Mouse (Mus musculus) left cerebral cortex, adult 18-20 months (tissue): ENCODE data around the gene Stra6. TPM values are rescaled to one million over a fixed set of nuclear protein-coding genes. Genes with fewer than 3 reads are reported as not detected.

Experiments used
- DNase-seq, 2 experiments: peaks; one replicate each; pipeline ENCODE4 v3.0.0; 2021 to 2022; ENCODE audit warnings: low spot score in 2 of 2, mixed read lengths in 1 of 2
- long read RNA-seq, 2 experiments: library from polyadenylated mRNA; stranded (forward); transcript quantifications; one replicate each; pipeline ENCODE4 v2.0.0; 2021
- total RNA-seq, 2 experiments: library from RNA; stranded (reverse); gene quantifications; 2 replicates each; pipeline ENCODE4 v1.2.3; 2021

The Stra6 gene
- total RNA-seq, result 10 to 100 TPM in 1 of 2 experiments, 1 to 10 TPM in 1; 7.8 to 10.3 TPM
- long read RNA-seq, experiment 1, partial matches to known transcripts, result 7 of 14 reads
- long read RNA-seq, experiment 1, other reads (novel, unspliced or antisense), result 6 of 14 reads
- long read RNA-seq, experiment 2, partial matches to known transcripts, result 4 of 7 reads
- long read RNA-seq, experiment 2, other reads (novel, unspliced or antisense), result 1 of 7 reads

GRCm38 (mm10) chr9:58063531-58063930 is at the start of gene Stra6:
Gene Stra6, plus strand, starts transcription at chr9:58063788.
- DNase-seq, result no peak

GRCm38 (mm10) chr9:58014393-58015160 is 49.0 kb upstream of the Stra6 start:
- no peak for DNase-seq

GRCm38 (mm10) chr9:58015856-58016255 is 47.7 kb upstream of the Stra6 start:
- DNase-seq, result no peak

GRCm38 (mm10) chr9:58016962-58017361 is 46.6 kb upstream of the Stra6 start:
- no peak for DNase-seq

GRCm38 (mm10) chr9:58018385-58018784 is 45.2 kb upstream of the Stra6 start:
- DNase-seq, result no peak

- DNase-seq, result no peak
These were observed 37.6 kb upstream of the Stra6 start for GRCm38 (mm10) chr9:58025995-58026394.

- DNase-seq, result no peak
These were observed 36.0 kb upstream of the Stra6 start for GRCm38 (mm10) chr9:58027426-58028180.

GRCm38 (mm10) chr9:58028841-58029240 is 34.7 kb upstream of the Stra6 start:
- no peak for DNase-seq

- DNase-seq, result no peak
These were observed 34.0 kb upstream of the Stra6 start for GRCm38 (mm10) chr9:58029635-58030034.

- no peak for DNase-seq
These were observed 31.7 kb upstream of the Stra6 start for GRCm38 (mm10) chr9:58031895-58032294.

- DNase-seq, result peak; percentile 61 to 73
These were observed 28.1 kb upstream of the Stra6 start for GRCm38 (mm10) chr9:58035519-58035918.

- peak; percentile 30 to 33 for DNase-seq
These were observed 27.5 kb upstream of the Stra6 start for GRCm38 (mm10) chr9:58035951-58036698.

- DNase-seq, result no peak
These were observed 26.6 kb upstream of the Stra6 start for GRCm38 (mm10) chr9:58036961-58037360.

- DNase-seq, result peak; percentile 79 to 83
These were observed 25.0 kb upstream of the Stra6 start for GRCm38 (mm10) chr9:58038500-58039168.

- DNase-seq, result no peak
These were observed 22.6 kb upstream of the Stra6 start for GRCm38 (mm10) chr9:58040977-58041376.

- no peak for DNase-seq
These were observed 21.2 kb upstream of the Stra6 start for GRCm38 (mm10) chr9:58042391-58042790.

- no peak for DNase-seq
These were observed 20.0 kb upstream of the Stra6 start for GRCm38 (mm10) chr9:58043496-58044017.

GRCm38 (mm10) chr9:58044828-58045227 is 18.8 kb upstream of the Stra6 start:
- no peak for DNase-seq

- DNase-seq, result no peak
These were observed 17.9 kb upstream of the Stra6 start for GRCm38 (mm10) chr9:58045646-58046045.

GRCm38 (mm10) chr9:58047061-58047460 is 16.5 kb upstream of the Stra6 start:
- DNase-seq, result no peak
